Mouse (Mus musculus) embryo, embryonic 10.5 days (tissue): Measurements from ENCODE around the gene Fbxl19.
"Not testable (repeated sequence)": the region's sequence is repeated elsewhere in the genome, so short reads cannot be mapped to it uniquely, and the experiment has no call there.

Experiments
- DNase-seq: peaks from one replicate; pipeline ENCODE4 v3.0.0-alpha.2; 2015; ENCODE audit warnings: low spot score

The Fbxl19 gene

DNA sequence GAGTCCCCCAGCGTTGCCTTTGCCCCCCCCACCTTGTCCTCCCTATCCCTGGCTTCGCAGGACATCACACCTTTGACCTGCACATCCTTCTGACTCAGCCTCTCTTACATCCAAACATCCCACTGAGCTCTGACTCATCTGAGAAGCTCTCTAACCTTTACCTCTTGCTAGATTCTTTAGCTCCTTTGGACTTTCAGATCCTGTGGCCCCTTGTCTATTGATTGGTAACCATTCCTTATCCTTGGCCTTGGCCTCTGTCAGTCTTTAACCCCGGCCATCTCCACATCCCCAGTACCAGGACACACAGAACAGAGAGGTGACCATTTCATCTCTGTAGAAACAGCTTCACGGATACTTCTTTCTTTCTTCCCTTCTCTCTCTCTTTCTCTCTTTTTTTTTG, 14.2 kb upstream of the Fbxl19 start:
- DNase-seq: no peak

DNA sequence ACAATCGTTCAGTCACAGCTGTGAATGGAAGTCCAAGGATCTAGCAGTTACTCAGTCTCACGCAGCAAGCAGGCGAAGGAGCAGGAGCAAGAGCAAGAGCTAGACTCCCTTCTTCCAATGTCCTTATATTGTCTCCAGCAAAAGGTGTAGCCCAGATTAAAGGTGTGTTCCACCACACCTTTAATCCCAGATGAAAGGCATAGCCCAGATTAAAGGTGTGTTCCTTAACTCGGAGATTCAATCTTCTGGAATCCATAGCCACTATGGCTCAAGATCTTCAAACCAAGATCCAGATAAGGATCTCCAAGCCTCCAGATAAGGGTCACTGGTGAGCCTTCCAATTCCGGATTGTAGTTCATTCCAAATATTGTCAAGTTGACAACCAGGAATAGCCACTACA, 12.3 kb upstream of the Fbxl19 start, which contains the start of gene Ctf2:
Gene Ctf2 (minus strand): TSS at position 101 of the 400 bp plus-strand sequence.
- not testable (repeated sequence) for DNase-seq

- DNase-seq: peak; percentile 99
These were observed 908 bp downstream of the Fbxl19 start for GRCm38 (mm10) chr7:127745251-127745651.

DNA sequence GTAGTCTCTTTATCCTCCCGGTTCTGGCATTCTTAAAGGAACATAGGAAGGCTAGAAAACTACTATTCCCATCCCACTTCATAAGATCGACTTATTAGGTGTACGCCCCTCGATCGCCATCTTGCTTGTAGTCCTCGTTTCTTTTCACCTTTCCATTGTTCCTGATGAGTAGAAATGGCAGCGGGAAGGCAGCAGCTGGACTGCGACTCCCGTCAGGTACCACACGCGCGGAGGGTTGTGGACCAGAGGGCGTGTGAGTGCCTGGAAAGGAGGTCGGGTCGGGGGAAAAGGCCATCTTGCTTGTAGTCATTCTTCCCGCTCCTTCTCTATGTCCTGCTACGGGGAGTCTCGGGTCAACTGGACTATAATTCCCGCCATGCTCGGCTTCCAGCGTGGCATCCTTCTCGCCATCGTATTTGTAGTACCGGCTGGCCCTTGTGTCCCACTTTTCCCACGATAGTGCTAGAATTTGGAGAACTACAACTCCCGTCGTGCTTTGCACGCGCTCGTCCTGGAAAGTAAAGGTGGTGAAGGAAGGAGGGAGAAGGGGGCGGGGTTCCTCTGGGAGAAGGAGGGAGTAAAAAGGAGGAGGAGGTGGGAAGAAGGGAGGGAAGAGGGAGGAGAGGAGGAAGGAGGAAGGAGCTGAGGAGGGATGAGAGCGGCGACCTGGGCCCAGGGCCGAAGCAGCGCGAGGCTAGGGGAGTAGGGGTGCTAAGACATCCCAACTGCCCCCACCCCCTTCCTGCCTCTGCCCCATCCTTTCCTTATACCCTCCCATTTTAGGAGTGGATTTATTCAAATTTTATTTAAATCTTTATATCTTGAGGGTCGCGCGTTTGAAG, 1.5 kb downstream of the Fbxl19 start:
- peak; percentile 99 for DNase-seq

GRCm38 (mm10) chr7:127746494-127747491, 2.5 kb downstream of the Fbxl19 start:
- DNase-seq: peak; percentile 81

DNA sequence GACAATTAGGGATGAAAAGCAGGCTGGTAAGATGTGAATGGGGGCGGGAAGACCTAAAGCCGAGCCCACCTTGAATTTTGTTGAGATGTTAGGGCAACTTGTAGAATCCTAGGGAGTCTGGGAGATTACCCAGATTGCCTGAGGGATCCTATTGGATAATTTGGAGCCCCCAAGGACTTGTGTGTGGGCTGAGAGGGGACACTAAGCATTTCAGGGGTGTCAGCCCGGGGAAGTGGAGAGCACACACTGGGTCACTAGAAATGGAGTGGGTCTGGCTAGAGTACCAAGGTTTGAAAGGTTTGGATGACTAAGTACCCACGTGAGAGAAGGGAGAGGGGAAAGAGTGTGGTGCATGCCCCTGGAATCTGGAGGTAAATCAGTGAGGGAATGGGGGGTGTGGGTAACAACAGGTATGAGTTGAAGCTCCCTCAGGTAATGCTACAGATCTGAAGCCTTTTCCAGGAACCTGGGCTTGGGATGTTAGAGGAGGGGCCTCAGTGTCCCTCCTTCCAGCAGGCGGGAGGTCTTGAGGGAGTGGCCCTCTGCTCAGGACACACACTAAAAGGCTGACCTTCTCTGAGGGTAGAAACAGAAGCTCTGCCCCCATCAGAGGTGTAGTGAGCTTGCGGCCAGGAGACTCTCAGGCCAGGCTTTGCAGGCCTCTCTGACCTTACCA, 3.4 kb downstream of the Fbxl19 start:
- DNase-seq: no peak

GRCm38 (mm10) chr7:127748235-127748560, 3.9 kb downstream of the Fbxl19 start:
- DNase-seq: no peak

GRCm38 (mm10) chr7:127750131-127751127, 6.1 kb downstream of the Fbxl19 start:
- peak; percentile 15 for DNase-seq

DNA sequence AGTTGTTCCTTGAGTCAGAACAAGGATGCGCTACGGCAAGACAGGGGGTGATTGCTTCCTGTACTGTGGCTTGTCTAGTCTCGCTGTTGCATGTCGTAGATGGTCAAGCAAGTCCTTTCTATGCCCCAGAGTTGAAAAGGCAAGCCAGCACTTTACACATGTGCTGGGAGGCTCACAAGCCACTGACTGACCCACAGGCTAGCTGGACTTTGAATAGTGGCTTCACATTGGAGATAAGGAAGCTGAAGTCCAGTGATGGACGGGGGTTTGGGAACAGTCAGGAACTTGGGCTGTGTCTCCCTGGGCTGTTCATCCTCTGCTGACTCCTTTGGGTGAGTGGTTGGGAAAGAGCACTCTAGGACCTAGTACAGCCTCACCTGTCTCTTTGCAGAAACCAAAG, 7.3 kb downstream of the Fbxl19 start:
- DNase-seq: no peak

DNA sequence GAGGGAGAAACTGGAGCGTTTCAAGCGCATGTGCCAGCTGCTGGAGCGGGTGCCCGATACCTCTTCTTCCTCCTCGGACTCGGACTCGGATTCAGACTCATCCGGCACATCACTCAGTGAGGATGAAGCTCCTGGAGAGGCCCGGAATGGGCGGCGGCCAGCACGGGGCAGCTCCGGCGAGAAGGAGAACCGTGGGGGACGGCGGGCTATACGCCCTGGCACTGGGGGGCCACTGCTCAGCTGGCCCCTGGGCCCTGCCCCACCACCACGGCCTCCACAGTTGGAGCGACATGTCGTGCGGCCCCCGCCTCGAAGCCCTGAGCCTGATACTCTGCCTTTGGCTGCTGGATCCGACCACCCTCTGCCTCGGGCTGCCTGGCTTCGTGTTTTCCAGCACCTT, 7.7 kb downstream of the Fbxl19 start:
- DNase-seq: no peak

- no peak for DNase-seq
These were observed 8.8 kb downstream of the Fbxl19 start for GRCm38 (mm10) chr7:127753158-127753557.

- DNase-seq: no peak
These were observed 9.4 kb downstream of the Fbxl19 start for GRCm38 (mm10) chr7:127753741-127754140.

GRCm38 (mm10) chr7:127759716-127760115, 15.4 kb downstream of the Fbxl19 start:
- peak; percentile 12 for DNase-seq

DNA sequence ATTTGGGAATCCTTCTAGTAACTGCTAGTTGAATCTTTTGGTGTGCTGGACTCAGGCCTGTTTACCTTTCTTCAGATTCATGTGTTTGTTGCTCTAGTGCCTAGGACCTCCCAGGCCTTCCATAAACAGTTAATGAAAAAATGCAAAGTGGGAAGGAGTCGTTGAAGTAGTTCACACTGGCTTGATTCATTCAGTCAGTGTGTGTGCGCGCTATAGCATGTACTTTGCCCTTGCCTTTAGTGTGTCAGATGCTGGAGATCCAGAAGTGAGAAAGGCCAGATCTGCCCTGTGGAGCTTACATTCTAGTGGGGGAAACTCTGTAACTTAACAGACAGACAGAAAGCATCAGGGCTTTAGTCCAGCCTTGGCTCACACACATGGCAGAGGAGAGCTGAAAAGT, 16.1 kb downstream of the Fbxl19 start:
- DNase-seq: no peak

DNA sequence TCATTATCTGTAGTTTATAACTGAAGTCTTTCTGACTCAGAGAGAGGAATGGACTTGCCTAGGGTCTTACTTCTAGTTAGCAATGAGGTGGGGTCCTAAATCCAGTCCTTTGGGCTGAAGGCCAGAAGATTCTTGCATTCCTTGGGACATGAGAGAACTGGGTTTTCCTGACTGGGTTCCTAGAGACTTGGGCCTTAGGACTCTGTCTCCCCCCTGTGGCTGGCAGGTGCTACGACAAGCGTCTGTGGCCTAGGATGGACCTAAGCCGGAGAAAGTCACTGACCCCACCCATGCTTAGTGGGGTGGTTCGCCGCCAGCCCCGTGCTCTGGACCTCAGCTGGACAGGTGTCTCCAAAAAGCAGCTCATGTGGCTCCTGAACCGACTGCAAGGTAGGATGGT, 16.7 kb downstream of the Fbxl19 start:
- DNase-seq: peak; percentile 82

GRCm38 (mm10) chr7:127763642-127764041, 19.3 kb downstream of the Fbxl19 start:
- no peak for DNase-seq

GRCm38 (mm10) chr7:127765756-127766155, 21.4 kb downstream of the Fbxl19 start:
- DNase-seq: no peak

- no peak for DNase-seq
These were observed 22.7 kb downstream of the Fbxl19 start for GRCm38 (mm10) chr7:127766851-127767609.

GRCm38 (mm10) chr7:127767671-127768345, 23.5 kb downstream of the Fbxl19 start:
- DNase-seq: no peak
